Mouse (Mus musculus): ENCODE results near the gene Ttc3.

Gene Ttc3

DNA sequence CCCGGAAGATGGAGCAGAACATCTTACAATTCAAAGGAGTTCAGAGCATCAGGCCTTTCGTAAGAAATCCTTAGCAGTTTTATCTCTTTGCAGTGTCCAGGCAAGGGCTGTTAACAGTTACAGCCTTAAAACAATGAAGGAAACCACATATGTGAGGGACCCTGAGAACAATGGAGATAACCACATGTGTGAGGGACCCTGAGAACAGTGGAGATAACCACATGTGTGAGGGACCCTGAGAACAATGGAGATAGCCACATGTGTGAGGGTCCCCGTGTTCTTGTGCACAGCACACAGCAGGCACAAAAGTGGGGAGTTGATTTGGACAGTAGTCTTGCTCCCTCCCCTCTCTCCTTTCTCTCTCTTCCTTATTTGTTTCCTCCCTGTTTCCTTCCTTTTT lies 12.3 kb upstream of the Ttc3 start:
- no peak for DNase-seq (ENCODE audit: low spot score)

DNA sequence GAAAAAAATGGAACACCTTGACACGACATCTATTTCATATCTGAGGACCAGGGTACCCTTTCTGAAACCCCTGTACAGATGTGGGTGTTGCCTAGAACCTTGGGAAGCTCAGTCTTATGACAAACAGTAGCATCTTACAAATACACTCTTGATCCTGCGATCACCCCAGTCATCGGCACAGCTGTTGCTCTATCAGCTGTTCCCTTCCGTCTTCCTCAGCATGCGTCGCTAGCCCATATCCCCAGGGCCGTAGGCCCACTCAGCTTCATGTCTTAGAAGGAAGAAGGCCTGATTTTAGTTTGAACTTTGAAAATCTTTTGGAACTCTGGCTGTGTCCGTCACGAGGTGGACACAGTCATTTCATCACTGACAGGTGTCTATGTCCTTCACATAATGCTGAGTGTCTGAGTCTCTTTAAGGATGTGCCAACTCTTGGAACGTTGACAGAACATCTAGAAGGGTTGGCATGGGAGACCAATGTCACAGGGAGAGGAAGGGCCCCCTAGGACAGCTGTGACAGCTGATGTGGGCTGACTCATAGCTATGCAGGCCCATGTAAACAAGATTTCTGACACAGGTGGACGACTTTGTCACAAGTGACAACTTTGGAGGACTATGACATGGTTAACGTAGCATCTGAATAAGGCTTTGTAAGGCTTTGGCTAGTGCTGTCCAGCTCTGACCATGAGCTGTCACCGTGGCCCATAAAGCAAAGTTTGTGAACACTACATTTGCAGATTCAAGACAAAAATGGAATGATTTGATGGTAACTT lies 9.7 kb upstream of the Ttc3 start:
- DNase-seq (ENCODE audit: low spot score) = no peak

- DNase-seq (ENCODE audit: low spot score) = peak; percentile 61
Observed at GRCm38 (mm10) chr16:94362174-94362873, 8.1 kb upstream of the Ttc3 start.

GRCm38 (mm10) chr16:94363814-94364213 lies 6.6 kb upstream of the Ttc3 start:
- DNase-seq (ENCODE audit: low spot score) = no peak

DNA sequence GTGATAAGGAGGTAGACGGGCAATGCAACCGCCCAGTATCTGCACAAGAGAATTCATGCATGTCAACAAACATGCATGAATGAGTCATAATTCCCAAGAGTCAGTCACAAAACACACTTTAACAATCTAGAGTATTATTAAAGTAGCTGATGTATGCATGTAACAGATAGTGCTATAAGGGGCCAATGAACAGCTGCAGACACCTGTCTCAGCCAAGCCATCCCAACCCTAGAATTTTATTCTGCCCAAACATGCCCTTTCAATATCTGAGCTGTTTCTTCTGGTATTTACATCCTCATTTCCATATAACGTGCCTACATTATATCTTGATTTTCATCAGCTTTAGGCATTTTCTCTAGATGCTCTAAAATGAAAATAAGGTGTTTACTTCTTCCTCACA lies 5.0 kb upstream of the Ttc3 start:
- no peak for DNase-seq (ENCODE audit: low spot score)

GRCm38 (mm10) chr16:94369596-94370172 lies 734 bp upstream of the Ttc3 start:
- no peak for DNase-seq (ENCODE audit: low spot score)

DNA sequence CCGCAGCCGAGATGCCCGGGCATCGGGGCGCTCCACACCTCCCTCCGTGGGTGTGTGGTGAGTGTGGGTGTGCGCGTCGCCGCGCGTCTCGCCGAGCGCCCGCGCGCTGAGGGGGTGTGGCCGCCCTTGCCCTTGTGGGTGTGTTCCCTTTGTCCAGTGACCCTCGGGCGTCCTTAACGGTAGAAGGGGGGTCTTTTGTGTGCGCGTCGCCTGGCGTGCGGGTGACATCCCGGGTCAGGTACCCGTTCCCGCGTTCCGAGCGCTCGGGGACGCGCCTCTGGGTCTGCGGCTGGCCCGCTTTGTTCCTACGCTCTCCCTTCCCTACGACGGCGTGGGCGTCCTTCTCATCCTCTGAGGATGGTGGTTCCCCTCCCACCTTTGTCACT lies 490 bp downstream of the Ttc3 start:
- DNase-seq (ENCODE audit: low spot score) = peak; percentile 65

DNA sequence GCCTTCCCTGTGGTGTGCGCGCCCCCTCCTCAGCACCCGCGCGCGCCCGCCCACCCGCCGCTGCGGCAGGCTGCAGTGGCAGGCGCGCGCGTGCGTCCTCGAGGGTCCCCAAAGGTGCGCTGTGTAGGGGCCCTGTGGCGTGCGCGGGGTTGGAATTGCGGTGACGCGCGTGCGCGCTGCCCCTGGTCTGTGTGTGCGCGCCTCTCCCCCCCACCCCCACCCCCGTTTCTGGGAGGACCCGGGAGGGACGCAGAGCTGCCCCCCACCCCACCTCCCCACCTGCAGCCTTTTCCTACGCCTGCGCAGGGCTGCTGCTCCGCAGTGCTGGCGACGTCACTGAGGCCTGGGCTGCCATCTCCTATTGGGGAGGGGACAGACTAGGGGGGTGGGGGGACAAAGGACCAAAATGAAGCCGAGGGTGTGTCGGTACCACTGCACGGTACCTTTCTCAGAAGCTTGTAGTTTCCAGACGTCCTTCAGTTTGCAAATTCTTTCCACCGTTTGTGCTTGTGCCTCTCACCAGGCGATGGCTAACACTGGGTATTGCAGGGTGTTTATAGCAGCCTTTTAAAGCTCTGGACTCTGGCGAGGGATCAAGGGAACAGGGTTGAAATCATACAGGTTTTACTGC lies 998 bp downstream of the Ttc3 start, which contains the start of gene Pigp:
Pigp (minus strand) TSS at position 542 of the 631 bp plus-strand sequence.
- peak; percentile 23 for DNase-seq (ENCODE audit: low spot score)

- DNase-seq (ENCODE audit: low spot score) = no peak
Observed at GRCm38 (mm10) chr16:94379386-94379785, 9.0 kb downstream of the Ttc3 start.

GRCm38 (mm10) chr16:94383277-94383676 lies 12.9 kb downstream of the Ttc3 start:
- DNase-seq (ENCODE audit: low spot score) = no peak

GRCm38 (mm10) chr16:94387690-94388089 lies 17.3 kb downstream of the Ttc3 start:
- no peak for DNase-seq (ENCODE audit: low spot score)

- no peak for DNase-seq (ENCODE audit: low spot score)
Observed at GRCm38 (mm10) chr16:94392299-94392698, 21.9 kb downstream of the Ttc3 start.

- DNase-seq (ENCODE audit: low spot score) = no peak
Observed at GRCm38 (mm10) chr16:94395051-94395450, 24.6 kb downstream of the Ttc3 start.

DNA sequence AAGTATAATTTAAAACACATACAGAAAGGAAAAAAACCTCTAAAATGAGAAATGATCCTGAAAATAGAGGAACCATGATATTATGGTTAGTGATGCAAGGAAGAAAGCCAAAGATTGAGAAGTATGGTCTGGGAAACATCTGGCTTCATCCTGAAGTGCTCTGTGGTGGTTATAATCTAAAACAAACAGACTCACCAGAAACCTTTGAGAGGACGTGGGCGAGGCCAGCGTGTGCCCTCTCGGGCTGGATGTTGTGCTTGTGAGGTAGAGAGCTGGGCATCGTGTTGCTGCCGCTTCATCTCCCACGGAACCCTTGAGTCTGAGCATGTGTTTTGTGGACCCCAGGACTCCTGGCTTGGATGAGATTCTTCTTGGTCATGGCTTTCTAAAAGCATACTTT lies 26.2 kb downstream of the Ttc3 start:
- DNase-seq (ENCODE audit: low spot score) = no peak

DNA sequence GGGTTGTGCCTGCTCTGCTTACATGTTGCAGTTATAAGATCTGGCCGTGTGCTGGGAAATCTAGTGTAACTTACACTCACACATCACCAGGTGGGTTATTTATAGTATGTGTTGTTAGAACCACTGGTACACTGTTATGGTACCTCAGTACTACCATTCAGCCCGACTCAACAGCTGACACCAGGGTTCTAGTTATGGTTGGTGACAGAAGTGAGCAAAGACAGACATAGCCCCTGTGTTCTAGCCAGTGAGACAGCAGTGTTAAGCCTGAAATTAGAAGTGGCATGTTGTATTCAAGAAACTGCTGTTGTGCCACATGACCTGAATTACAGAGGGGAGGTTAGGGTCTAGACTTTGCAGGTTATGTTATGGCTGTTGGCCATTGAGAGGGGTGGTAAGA lies 28.7 kb downstream of the Ttc3 start:
- no peak for DNase-seq (ENCODE audit: low spot score)

- no peak for DNase-seq (ENCODE audit: low spot score)
Observed at GRCm38 (mm10) chr16:94401636-94402035, 31.2 kb downstream of the Ttc3 start.

- no peak for DNase-seq (ENCODE audit: low spot score)
Observed at GRCm38 (mm10) chr16:94402185-94402584, 31.8 kb downstream of the Ttc3 start.

- DNase-seq (ENCODE audit: low spot score) = no peak
Observed at GRCm38 (mm10) chr16:94411287-94411686, 40.9 kb downstream of the Ttc3 start.

DNA sequence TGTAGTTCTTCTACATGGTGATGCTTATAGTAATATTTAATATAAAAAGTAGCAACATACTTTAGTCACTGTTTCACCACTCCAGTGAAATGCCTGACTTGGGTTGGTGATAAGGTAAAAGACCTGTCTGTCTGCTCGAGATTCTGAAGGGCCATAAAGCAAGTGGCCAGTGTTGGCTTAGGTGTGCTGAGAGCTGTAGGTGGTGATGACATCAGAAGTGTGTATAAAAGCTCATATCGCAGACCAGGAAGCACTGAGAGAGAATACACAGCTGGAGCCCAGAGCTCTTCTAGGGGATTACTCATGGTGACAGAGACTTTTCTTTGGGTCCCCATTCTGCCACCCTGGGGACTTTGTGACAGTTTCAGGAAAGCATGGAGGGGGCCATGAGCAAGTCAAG lies 41.8 kb downstream of the Ttc3 start:
- DNase-seq (ENCODE audit: low spot score) = no peak

DNA sequence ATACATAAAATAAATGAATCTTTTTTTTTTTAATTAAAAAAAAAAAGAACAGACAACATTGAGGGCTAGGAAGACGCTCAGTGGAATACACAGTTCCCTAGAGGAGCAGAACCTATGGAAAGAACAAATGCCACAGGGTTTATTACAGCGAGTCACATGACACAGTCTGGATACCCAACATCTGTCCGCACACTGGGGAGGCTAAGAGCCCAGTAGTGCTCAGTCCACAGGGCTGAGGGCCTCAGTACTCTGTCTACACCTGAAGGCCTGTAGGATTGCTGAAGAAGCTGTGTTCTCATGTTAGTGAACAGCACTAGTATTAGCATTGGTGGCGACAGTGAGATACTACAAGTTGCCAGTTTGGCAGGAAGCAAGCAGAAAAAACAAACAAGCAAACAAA lies 42.3 kb downstream of the Ttc3 start:
- no peak for DNase-seq (ENCODE audit: low spot score)

GRCm38 (mm10) chr16:94414151-94414550 lies 43.7 kb downstream of the Ttc3 start:
- DNase-seq (ENCODE audit: low spot score) = no peak

DNA sequence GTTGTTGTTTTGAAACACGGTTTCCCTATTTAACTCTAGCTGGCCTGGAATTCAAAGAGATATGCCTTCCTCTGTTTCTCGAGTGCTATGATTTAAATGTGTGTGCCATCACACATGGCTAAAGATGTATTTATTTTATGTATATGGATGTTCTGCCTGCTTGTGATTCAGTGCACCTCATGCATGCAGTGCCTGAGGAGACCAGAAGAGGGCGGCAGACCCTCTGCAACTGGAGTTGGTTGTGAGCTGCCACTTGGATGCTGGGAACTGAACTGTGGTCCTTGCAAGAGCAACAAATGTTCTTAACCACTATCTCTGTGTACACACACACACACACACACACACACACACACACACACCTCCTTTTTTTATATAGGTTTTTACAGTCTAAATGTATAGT lies 50.1 kb downstream of the Ttc3 start:
- DNase-seq (ENCODE audit: low spot score) = no peak

GRCm38 (mm10) chr16:94428948-94429347 lies 58.5 kb downstream of the Ttc3 start:
- DNase-seq (ENCODE audit: low spot score) = no peak
